Mouse (Mus musculus) forebrain, embryonic 15.5 days (tissue): ENCODE measurements around the gene Arid1b. TPM values are rescaled to one million over a fixed set of nuclear protein-coding genes. Genes with fewer than 3 reads are reported as not detected.

Experiments
- ATAC-seq: fragments of 200-750 bp; cut with Nextera tagmentation; replicated peaks from 2 replicates; pipeline ENCODE4 v1.8.0; 2017; ENCODE audit warnings: mild to moderate bottlenecking, moderate TSS enrichment, moderate library complexity
- H3K27ac ChIP-seq: fragments of 300-500 bp; sonication (generic); replicated peaks from 2 replicates; pipeline ENCODE4 v1.5.1; 2015; ENCODE audit warnings: mild to moderate bottlenecking, inconsistent platforms
- H3K27me3 ChIP-seq: fragments of 300-500 bp; sonication (generic); 2 replicates; pipeline ENCODE4 v1.6.1; 2015; ENCODE audit warnings: inconsistent platforms
- H3K36me3 ChIP-seq: fragments of 300-500 bp; sonication (generic); 2 replicates; pipeline ENCODE4 v1.6.1; 2015; ENCODE audit warnings: mild to moderate bottlenecking, inconsistent platforms
- H3K4me1 ChIP-seq: fragments of 300-500 bp; sonication (generic); 2 replicates; pipeline ENCODE4 v1.6.1; 2015; ENCODE audit warnings: inconsistent platforms
- H3K4me2 ChIP-seq: fragments of 300-500 bp; sonication (generic); replicated peaks from 2 replicates; pipeline ENCODE4 v1.6.1; 2015; ENCODE audit warnings: mild to moderate bottlenecking, inconsistent platforms
- H3K4me3 ChIP-seq: fragments of 300-500 bp; sonication (generic); 2 replicates; pipeline ENCODE4 v1.5.1; 2015; ENCODE audit warnings: mild to moderate bottlenecking, inconsistent platforms
- H3K9ac ChIP-seq: fragments of 300-500 bp; sonication (generic); replicated peaks from 2 replicates; pipeline ENCODE4 v1.6.1; 2015; ENCODE audit warnings: mild to moderate bottlenecking, inconsistent platforms
- H3K9me3 ChIP-seq: fragments of 300-500 bp; sonication (generic); 2 replicates; pipeline ENCODE4 v1.6.1; 2016; ENCODE audit warnings: inconsistent platforms
- WGBS: fragments of 180-500 bp; shearing (Covaris S2); methylation state at CpG from one replicate; pipeline ENCODE4 v1.1.7; 2015; ENCODE audit warnings: mixed read lengths; 5-methylcytosine and 5-hydroxymethylcytosine counted together
- polyA plus RNA-seq: library from polyadenylated mRNA; unstranded; fragments of >200 nt; fragmentation: Nextera tagmentation; extraction: Ambion mirVana; gene quantifications from 2 replicates; pipeline ENCODE4 v1.2.1, GENCODE M21; 2015

Gene Arid1b
- polyA plus RNA-seq, 1 experiment from 2014 or later = 14.8 TPM

DNA sequence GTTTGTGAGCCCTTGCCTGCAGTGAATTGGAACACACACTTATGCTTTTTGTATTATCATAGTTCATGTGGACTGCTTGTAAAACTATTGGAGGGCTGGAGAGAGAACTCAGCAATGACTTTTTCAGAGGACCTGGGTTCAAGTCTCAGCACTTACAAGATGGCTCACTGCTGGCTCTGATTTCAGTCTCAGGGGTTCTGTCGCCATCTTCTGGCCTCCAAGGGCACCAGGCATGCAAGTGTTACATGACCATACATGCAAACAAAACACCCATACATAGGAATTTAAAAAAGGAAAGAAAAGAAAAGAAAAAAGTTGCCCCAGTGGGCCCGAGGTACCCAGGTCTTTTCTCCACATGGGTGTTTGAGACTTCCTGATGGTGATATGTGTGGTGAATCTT is 32.4 kb downstream of the Arid1b start:
- Histone ChIP-seq H3K36me3 (no peaks in the 10 kb centered on the region), H3K4me2 (no peak overlapping the region), H3K9ac (no peak overlapping the region), H3K4me1 (peaks cover 30% of the 10 kb centered on the region), H3K9me3 (no peaks in the 10 kb centered on the region), H3K27me3 (no peaks in the 10 kb centered on the region), H3K27ac (no peak overlapping the region), H3K4me3 (no peak overlapping the region)
- no peak for ATAC-seq
- 56% methylated on average over 2 of the region's 2 CpGs for WGBS

DNA sequence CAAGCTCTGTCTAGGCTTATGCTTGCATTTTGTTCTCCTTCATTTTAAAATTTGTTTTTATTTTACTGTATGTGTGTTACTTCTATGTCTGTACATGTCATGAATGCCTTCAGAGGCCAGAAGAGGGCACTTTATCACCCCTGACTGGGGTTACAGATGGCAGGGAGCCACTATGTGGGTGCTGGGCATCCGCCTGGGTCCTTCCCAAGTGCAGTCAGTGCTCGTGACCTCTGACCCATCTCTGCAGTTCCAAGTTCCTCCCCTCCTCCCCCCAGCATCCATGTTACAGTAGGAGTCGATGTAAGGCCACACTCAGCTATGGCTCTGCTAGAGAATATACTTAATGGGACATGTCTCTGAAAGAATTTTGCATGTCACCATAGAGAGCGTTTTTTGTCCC is 35.0 kb downstream of the Arid1b start:
- WGBS = 90% methylated on average over 4 of the region's 4 CpGs
- Histone ChIP-seq H3K4me2 (no peak overlapping the region), H3K4me3 (no peak overlapping the region), H3K4me1 (peaks cover 10% of the 10 kb centered on the region; the same call in 1 of the 2 replicates), H3K9ac (no peak overlapping the region), H3K36me3 (no peaks in the 10 kb centered on the region), H3K9me3 (no peaks in the 10 kb centered on the region), H3K27me3 (no peaks in the 10 kb centered on the region), H3K27ac (no peak overlapping the region)
- no peak for ATAC-seq

DNA sequence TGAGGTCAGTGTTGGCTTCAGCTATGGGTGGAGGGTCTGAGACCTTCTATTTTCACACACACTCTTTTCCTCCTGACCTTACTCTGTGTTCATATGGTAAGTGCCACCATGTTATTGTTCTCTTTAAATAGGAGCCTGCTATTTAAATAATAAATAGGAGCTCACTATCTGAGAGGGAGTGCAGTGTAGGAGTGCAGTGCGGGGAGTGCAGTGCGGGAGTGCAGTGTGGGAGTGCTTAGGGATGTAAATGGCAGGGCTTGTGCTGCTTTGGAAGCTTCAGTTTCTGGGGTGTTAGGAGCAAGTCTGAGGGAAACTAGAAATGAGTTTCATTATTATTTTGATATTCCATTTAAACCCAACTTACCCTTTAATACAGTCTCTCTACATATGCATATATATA is 36.2 kb downstream of the Arid1b start:
- Histone ChIP-seq H3K27me3 (no peaks in the 10 kb centered on the region), H3K4me3 (no peak overlapping the region), H3K36me3 (no peaks in the 10 kb centered on the region), H3K9me3 (no peaks in the 10 kb centered on the region), H3K27ac (no peak overlapping the region), H3K4me2 (no peak overlapping the region), H3K4me1 (peaks cover 3% of the 10 kb centered on the region; the same call in 1 of the 2 replicates), H3K9ac (no peak overlapping the region)
- WGBS = 64% methylated on average over 2 of the region's 2 CpGs
- ATAC-seq = no peak

DNA sequence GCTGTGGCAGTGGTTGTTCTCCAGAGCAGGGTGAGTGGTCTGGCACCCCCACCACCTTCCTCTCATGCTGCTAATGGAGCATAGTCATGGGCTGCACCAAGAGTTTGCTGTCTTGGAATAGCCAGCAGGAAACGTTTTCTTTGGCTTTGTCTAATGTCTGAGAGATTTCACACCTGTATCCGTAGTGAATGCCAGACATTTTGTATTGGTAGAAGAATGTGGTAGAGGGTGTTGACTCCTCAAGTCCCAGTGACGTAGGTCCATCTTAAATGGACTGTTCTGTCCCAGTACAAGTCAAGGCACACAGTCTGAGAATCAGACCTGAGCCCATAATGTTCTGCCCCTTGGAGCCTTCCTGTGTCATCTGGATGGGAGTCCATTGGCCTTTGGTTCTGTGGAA is 39.2 kb downstream of the Arid1b start:
- Histone ChIP-seq H3K9me3 (no peaks in the 10 kb centered on the region), H3K27me3 (no peaks in the 10 kb centered on the region), H3K36me3 (no peaks in the 10 kb centered on the region), H3K4me3 (no peak overlapping the region), H3K9ac (no peak overlapping the region), H3K27ac (no peak overlapping the region), H3K4me1 (peaks cover 3% of the 10 kb centered on the region; the same call in 1 of the 2 replicates), H3K4me2 (no peak overlapping the region)
- 85% methylated on average over 3 of the region's 3 CpGs for WGBS
- ATAC-seq = no peak

DNA sequence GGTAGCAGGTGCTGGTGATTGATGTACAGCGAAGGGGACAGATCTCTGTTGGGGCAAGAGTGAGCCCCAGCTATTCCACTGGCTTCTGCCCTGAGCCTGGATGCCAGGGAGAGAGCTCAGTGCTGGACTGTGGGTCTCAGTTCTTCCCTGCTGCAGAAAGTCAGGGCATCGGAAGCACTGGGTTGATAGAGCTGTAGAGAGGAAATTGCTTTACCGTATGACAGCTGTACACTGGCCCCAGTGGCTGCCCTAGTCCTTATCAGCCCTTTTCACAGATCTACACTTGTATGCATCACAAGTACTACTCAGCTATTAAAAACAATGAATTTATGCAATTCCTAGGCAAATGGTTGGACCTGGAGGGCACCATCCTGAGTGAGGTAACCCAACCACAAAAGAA is 40.1 kb downstream of the Arid1b start:
- Histone ChIP-seq H3K4me3 (no peak overlapping the region), H3K9me3 (no peaks in the 10 kb centered on the region), H3K9ac (no peak overlapping the region), H3K36me3 (no peaks in the 10 kb centered on the region), H3K27ac (no peak overlapping the region), H3K4me1 (peaks cover 3% of the 10 kb centered on the region; the same call in 1 of the 2 replicates), H3K4me2 (no peak overlapping the region), H3K27me3 (no peaks in the 10 kb centered on the region)
- ATAC-seq = no peak
- 89% methylated on average over 3 of the region's 3 CpGs for WGBS

DNA sequence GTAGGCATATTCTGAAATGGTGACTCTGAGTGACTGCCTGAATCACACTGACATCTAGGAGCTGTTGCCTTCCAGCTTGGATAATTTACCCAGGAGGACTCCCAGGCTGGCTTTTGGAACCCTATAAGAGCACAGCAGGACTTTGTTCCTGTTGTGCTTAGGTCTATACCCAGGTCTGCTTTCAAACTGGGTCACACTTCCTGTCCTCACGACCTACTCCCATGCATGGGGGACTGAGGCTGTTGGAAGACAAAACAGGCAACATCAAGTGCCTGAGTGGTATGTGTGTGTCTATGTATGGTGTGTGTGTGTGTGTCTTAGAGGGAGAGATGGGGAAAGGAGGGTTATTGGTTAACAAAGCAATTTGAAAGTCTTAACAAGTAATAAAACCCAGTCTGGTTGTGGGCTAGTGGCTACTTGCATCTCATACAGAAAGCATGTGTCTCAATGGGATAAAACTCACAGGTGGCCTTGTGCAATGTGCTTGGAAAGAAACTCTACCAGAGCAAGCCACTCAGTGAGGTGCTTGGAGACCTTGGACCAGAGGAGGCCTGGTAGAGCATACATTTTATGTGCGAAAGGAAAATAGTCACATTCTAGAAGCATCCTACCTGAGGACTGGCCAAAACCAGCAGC is 42.2 kb downstream of the Arid1b start:
- Histone ChIP-seq H3K9me3 (no peaks in the 10 kb centered on the region), H3K4me1 (no peaks in the 10 kb centered on the region), H3K27me3 (no peaks in the 10 kb centered on the region), H3K4me2 (no peak overlapping the region), H3K4me3 (no peak overlapping the region), H3K9ac (no peak overlapping the region), H3K27ac (no peak overlapping the region), H3K36me3 (0 out of 2 replicates have a peak, but pooled peaks cover 2% of the 10 kb centered on the region)
- ATAC-seq = no peak
- 63% methylated on average over 2 of the region's 2 CpGs for WGBS

DNA sequence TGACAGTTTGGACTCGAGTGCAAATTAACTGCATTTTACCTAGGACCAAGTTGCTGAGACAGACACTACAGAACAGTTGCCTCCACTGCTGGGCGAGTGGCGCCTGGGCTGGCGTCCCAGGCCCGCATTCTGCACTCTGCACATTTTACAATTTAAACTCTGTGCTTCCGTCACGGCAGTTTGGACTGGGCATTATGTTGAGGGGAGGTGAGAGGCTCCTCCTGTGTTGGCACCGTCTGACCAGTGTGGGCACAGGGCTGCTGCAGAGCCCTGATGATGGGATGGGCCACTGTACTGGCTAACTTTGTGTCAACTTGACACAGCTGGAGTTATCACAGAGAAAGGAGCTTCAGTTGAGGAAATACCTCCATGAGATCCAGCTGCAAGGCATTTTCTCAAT is 43.1 kb downstream of the Arid1b start:
- Histone ChIP-seq H3K36me3 (0 out of 2 replicates have a peak, but pooled peaks cover 2% of the 10 kb centered on the region), H3K27ac (no peak overlapping the region), H3K9me3 (no peaks in the 10 kb centered on the region), H3K27me3 (no peaks in the 10 kb centered on the region), H3K4me3 (no peak overlapping the region), H3K9ac (no peak overlapping the region), H3K4me1 (no peaks in the 10 kb centered on the region), H3K4me2 (no peak overlapping the region)
- ATAC-seq = no peak
- 76% methylated on average over 8 of the region's 8 CpGs for WGBS

DNA sequence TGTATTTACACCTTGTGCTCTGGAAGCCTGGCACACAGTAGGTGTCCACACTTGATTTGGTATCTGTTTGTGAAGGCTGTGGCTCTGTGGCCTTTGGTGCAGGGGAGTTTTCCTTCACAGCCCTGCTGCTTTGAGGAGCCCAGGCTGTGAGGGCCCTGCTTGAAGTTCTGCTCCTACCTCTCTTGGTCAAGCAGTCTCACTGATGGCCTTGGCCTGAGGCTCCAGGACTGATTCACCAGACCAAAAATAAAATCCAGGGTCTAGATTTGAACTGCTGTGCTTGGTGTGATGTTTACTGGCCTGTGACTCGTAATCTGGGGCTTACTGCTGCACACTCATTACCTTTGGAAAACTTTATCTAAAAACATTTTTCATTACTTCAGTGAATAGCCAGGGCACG is 45.7 kb downstream of the Arid1b start:
- Histone ChIP-seq H3K4me3 (no peak overlapping the region), H3K4me2 (no peak overlapping the region), H3K27ac (no peak overlapping the region), H3K4me1 (peaks cover 11% of the 10 kb centered on the region), H3K9me3 (no peaks in the 10 kb centered on the region), H3K27me3 (no peaks in the 10 kb centered on the region), H3K9ac (no peak overlapping the region), H3K36me3 (0 out of 2 replicates have a peak, but pooled peaks cover 2% of the 10 kb centered on the region)
- WGBS = 93% methylated on average over 2 of the region's 2 CpGs
- no peak for ATAC-seq

DNA sequence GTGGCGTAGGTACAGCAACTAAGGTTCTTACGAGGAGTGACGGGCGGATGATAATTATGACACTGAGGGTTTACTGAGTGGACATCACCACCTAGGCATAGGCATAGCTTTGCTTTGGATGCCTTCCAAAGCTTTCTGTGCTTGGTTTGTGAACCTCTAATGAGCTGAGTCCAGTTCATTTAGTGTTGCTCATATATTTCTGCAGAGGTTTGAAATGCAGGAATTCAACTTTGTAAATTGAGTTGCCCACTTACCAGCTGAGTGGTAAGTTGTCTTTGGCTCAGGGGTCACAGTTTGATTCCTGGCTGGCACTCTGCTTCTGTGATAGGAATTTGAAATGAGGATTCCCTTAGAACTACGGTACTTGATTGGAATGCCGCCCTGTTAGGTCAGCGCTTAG is 49.7 kb downstream of the Arid1b start:
- ATAC-seq = no peak
- Histone ChIP-seq H3K9ac (no peak overlapping the region), H3K27me3 (no peaks in the 10 kb centered on the region), H3K36me3 (0 out of 2 replicates have a peak, but pooled peaks cover 2% of the 10 kb centered on the region), H3K4me1 (peaks cover 11% of the 10 kb centered on the region), H3K4me2 (no peak overlapping the region), H3K4me3 (no peak overlapping the region), H3K9me3 (no peaks in the 10 kb centered on the region), H3K27ac (no peak overlapping the region)
- 46% methylated on average over 7 of the region's 7 CpGs for WGBS

DNA sequence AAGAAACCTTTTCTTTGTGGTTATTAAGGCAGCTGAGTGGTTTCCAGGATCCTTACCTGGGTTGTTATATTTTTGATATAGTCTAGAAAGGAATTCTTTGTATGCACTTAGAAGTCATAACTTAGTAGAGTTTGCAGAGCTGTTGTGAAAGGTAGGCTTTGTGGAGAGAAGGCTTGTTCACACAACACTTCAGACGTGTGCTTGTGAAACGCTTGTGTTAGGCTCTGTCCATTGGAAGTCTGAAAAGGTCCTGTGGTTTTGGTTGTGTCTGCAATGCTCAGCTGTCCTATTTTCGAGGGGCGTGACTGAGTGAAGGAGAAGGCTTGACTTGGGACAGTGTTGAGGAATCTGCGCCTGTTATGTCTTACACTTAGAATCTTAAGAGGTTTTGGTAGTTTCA is 51.5 kb downstream of the Arid1b start:
- Histone ChIP-seq H3K27ac (no peak overlapping the region), H3K27me3 (no peaks in the 10 kb centered on the region), H3K9ac (no peak overlapping the region), H3K36me3 (0 out of 2 replicates have a peak, but pooled peaks cover under 1% of the 10 kb centered on the region), H3K4me2 (no peak overlapping the region), H3K4me1 (peaks cover 18% of the 10 kb centered on the region), H3K4me3 (no peak overlapping the region), H3K9me3 (no peaks in the 10 kb centered on the region)
- 94% methylated on average over 5 of the region's 5 CpGs for WGBS
- no peak for ATAC-seq

DNA sequence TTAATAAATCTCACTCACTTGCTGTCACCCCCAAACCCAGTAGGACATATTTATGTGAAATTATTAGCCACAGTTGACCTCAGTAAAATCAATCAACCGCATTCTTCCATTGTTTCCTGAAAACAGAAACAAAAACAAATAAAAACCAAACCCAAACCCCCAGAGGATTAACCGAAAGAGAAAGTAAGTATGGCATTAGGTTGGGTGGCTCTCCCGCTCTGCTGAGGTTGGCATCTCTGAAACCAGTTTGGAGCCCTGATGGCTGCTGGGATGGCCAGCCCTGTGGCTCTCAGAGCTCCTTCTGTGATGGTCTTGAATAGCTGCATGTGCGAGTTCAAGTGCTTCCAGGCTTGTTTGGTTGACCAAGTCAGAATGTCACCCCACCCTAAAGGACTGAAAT is 53.2 kb downstream of the Arid1b start:
- no peak overlapping the region for H3K4me3 ChIP-seq
- WGBS = 92% methylated on average over 4 of the region's 4 CpGs
- no peak overlapping the region for H3K4me2 ChIP-seq

DNA sequence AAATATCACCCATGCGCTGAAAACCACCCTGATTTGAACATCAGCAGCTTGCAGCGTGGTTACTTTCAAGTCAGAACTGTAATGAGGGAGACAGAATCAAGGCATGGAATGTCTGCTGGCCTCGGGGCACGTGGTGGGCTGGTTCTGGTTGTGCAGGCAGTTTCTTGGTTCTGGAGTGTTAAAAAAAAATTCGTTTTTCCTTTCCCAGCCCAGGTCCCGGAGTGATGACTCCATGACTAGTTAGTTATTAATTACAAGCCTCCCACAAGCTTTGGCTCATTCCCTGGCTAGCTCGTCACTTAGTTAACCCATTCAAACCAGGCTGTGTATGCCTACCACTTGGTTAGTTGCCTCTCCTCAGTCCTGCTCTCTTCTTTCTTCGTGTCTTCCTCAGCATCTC is 56.1 kb downstream of the Arid1b start:
- H3K27ac ChIP-seq = no peak overlapping the region
- no peak for ATAC-seq
- H3K4me2 ChIP-seq = no peak overlapping the region
- H3K4me1 ChIP-seq = peaks cover 19% of the 10 kb centered on the region; the same call in 1 of the 2 replicates
- no peaks in the 10 kb centered on the region for H3K9me3 ChIP-seq
- H3K36me3 ChIP-seq = no peaks in the 10 kb centered on the region
- H3K4me3 ChIP-seq = no peak overlapping the region
- no peaks in the 10 kb centered on the region for H3K27me3 ChIP-seq
- H3K9ac ChIP-seq = no peak overlapping the region
- 84% methylated on average over 8 of the region's 8 CpGs for WGBS

More for the DNA sequence above, 53.2 kb downstream of the Arid1b start:
- Histone ChIP-seq H3K4me1 (peaks cover 25% of the 10 kb centered on the region), H3K36me3 (no peaks in the 10 kb centered on the region), H3K9me3 (no peaks in the 10 kb centered on the region), H3K27me3 (no peaks in the 10 kb centered on the region), H3K9ac (no peak overlapping the region), H3K27ac (no peak overlapping the region)
- ATAC-seq = no peak

DNA sequence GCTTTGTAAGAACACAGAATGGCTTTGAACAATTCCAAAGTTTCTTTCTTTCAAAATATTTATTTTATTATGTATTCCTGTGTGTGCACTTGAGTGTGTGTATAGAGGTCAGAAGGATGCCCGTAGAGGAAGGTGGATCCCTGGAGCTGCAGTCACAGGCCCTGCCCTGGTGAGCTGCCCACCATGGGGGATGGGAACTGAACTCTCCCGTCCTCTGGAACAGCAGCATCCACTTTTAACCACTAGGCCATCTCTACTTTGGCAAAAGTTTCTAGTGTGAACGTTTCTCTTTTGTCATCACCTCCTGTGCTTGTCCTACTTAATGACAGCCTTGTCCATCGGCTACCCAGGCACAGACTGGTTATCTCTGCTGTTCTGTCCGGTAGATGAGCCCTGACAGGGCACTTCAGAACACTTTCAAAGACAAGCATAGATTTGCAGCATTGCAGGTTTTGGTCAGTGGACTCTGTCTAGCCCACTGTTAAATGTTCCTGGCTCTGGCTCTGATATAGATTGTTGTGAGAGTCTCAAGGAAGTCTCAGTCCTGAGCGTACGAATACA is 56.9 kb downstream of the Arid1b start:
- no peak overlapping the region for H3K4me2 ChIP-seq
- ATAC-seq = no peak
- H3K27me3 ChIP-seq = no peaks in the 10 kb centered on the region
- peaks cover 19% of the 10 kb centered on the region; the same call in 1 of the 2 replicates for H3K4me1 ChIP-seq
- no peak overlapping the region for H3K4me3 ChIP-seq
- WGBS = 76% methylated on average over 7 of the region's 7 CpGs
- H3K9ac ChIP-seq = no peak overlapping the region
- no peaks in the 10 kb centered on the region for H3K36me3 ChIP-seq
- H3K9me3 ChIP-seq = no peaks in the 10 kb centered on the region
- no peak overlapping the region for H3K27ac ChIP-seq
